ENCODE assay signal across 11 mouse cellular contexts in the genomic region with DNA sequence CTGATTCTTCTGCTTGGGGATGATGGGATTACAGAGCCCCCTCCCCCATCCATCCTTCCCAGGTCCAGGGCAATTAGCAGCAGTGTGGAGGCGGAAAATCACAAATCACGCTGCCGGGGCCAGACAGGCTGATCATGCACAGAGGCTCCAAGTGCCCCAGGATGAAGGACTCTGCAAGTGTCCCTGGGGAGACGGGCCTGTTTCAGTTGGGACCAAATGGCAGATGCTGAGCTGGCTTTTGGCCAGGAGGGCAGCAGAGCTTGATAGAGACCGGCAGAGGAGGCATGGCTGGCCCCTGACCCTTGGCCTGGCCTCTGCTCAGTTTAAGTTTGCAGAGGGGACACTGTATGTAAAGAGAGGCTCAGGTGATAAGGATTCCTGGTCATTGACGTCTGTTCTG. TPM values are rescaled to one million over a fixed set of nuclear protein-coding genes. Genes with fewer than 3 reads are reported as not detected.
DNase-seq lines count a peak whose midpoint lies in the region; ATAC-seq and TF ChIP-seq lines count a peak whose summit lies in the region.
"Had no signal": no experiment of that assay in that cellular context is flagged by ENCODE, and none has a peak within 500 bp of the region (broad histone marks: within the 10 kb centered on the region; RNA-seq: fewer than 3 reads in every experiment).

No protein-coding gene starts in this region.

- H3K27me3 ChIP-seq in hindbrain, embryonic 12.5 days: no peaks in the 10 kb centered on the region; the same call in 1 of the 2 replicates
- no peaks in the 10 kb centered on the region for H3K27me3 ChIP-seq in hindbrain, embryonic 11.5 days (ENCODE audit: control insufficient read depth, insufficient read depth, low read length)
- H3K27me3 ChIP-seq in liver, embryonic 13.5 days: no peaks in the 10 kb centered on the region
- H3K27me3 ChIP-seq: lung, embryonic 15.5 days had no signal

- no peak overlapping the region for H3K4me3 ChIP-seq in hindbrain, embryonic 12.5 days
- no peak overlapping the region for H3K4me3 ChIP-seq in hindbrain, embryonic 11.5 days (ENCODE audit: low read depth, low read length)
- no peak overlapping the region for H3K4me3 ChIP-seq in liver, embryonic 13.5 days (replicated peaks)
- no peak overlapping the region for H3K4me3 ChIP-seq in layer of hippocampus, adult 2 months
- H3K4me3 ChIP-seq: lung, embryonic 15.5 days had no signal

- 0 out of 2 replicates have a peak, but pooled peaks have one; percentile 35 for ATAC-seq in hindbrain, embryonic 12.5 days (ENCODE audit: low FRiP score)
- ATAC-seq in hindbrain, embryonic 11.5 days (ENCODE audit: low FRiP score): no peak
- peak; percentile 55 for ATAC-seq in liver, embryonic 13.5 days (ENCODE audit: low read depth)

- TF ChIP-seq CTCF in layer of hippocampus, adult 2 months (conservative IDR thresholded peaks at IDR 0.05): no peak

- H3K9ac ChIP-seq in hindbrain, embryonic 12.5 days: no peak overlapping the region
- no peak overlapping the region for H3K9ac ChIP-seq in hindbrain, embryonic 11.5 days (ENCODE audit: low read depth, low read length)
- H3K9ac ChIP-seq in liver, embryonic 13.5 days: no peak overlapping the region
- H3K9ac ChIP-seq: lung, embryonic 15.5 days had no signal

- H3K36me3 ChIP-seq in hindbrain, embryonic 12.5 days: no peaks in the 10 kb centered on the region
- no peaks in the 10 kb centered on the region for H3K36me3 ChIP-seq in hindbrain, embryonic 11.5 days (ENCODE audit: control insufficient read depth, insufficient read depth, low read length)
- H3K36me3 ChIP-seq in liver, embryonic 13.5 days: no peaks in the 10 kb centered on the region
- H3K36me3 ChIP-seq: lung, embryonic 15.5 days had no signal

- 27% methylated on average over 6 of the region's 6 CpGs for WGBS in hindbrain, embryonic 12.5 days
- WGBS in hindbrain, embryonic 11.5 days: 39% methylated on average over 6 of the region's 6 CpGs
- WGBS in liver, embryonic 13.5 days (ENCODE audit: insufficient replicate concordance): 58% methylated on average over 6 of the region's 6 CpGs

- H3K4me1 ChIP-seq in hindbrain, embryonic 12.5 days: peaks cover 35% of the 10 kb centered on the region
- peaks cover 6% of the 10 kb centered on the region for H3K4me1 ChIP-seq in hindbrain, embryonic 11.5 days (replicated peaks; ENCODE audit: control insufficient read depth, insufficient read depth, low read length)
- H3K4me1 ChIP-seq in liver, embryonic 13.5 days (replicated peaks): peaks cover 69% of the 10 kb centered on the region

- DNase-seq in hindbrain, embryonic 11.5 days (ENCODE audit: low spot score): no peak
- peak; percentile 77 for DNase-seq in cerebellum, adult 11-12 months
- DNase-seq in cerebellum, postnatal 36 days: peak; percentile 33 to 41
- DNase-seq in liver, embryonic 13.5 days: no peak
- DNase-seq in layer of hippocampus, adult 2 months (ENCODE audit: low spot score in 2 of 2): no peak
- DNase-seq in ovary, adult 18-20 months (ENCODE audit: low spot score): no peak
- DNase-seq in layer of hippocampus, adult 9-10 months (ENCODE audit: low spot score): no peak
- DNase-seq: right cerebral cortex, postnatal 14 days; thymus, adult 2 months had no signal

- H3K9me3 ChIP-seq in hindbrain, embryonic 12.5 days (replicated peaks): no peaks in the 10 kb centered on the region
- no peaks in the 10 kb centered on the region for H3K9me3 ChIP-seq in hindbrain, embryonic 11.5 days (ENCODE audit: control insufficient read depth, low read length)
- H3K9me3 ChIP-seq in liver, embryonic 13.5 days (replicated peaks): no peaks in the 10 kb centered on the region
- H3K9me3 ChIP-seq: lung, embryonic 15.5 days had no signal

- no peak overlapping the region for H3K4me2 ChIP-seq in hindbrain, embryonic 12.5 days (replicated peaks)
- H3K4me2 ChIP-seq in hindbrain, embryonic 11.5 days (replicated peaks; ENCODE audit: low read depth, low read length): no peak overlapping the region
- no peak overlapping the region for H3K4me2 ChIP-seq in liver, embryonic 13.5 days
- H3K4me2 ChIP-seq: lung, embryonic 15.5 days had no signal

- H3K27ac ChIP-seq in hindbrain, embryonic 12.5 days: no peak overlapping the region; the same call in 1 of the 2 replicates
- no peak overlapping the region for H3K27ac ChIP-seq in hindbrain, embryonic 11.5 days (ENCODE audit: low read depth, low read length)
- H3K27ac ChIP-seq in liver, embryonic 13.5 days: peak overlapping the region; percentile 83
- H3K27ac ChIP-seq in layer of hippocampus, adult 2 months: no peak overlapping the region

RNA-seq across cellular contexts. Expression of a gene that starts 30.7 kb away (rescaled TPM):
- 8.4 and 13.4 TPM in 2 replicates for polyA plus RNA-seq in hindbrain, embryonic 12.5 days (2016; fragmentation: Nextera tagmentation; extraction: Ambion mirVana)
- polyA plus RNA-seq in hindbrain, embryonic 11.5 days (2014; fragmentation: Nextera tagmentation; extraction: Ambion mirVana): 13.5 and 13.9 TPM in 2 replicates
- 11.3 and 12.2 TPM in 2 replicates for polyA plus RNA-seq in liver, embryonic 13.5 days (2015; fragmentation: Nextera tagmentation; extraction: Ambion mirVana)
- total RNA-seq in layer of hippocampus, adult 2 months (2021): 1 to 10 TPM; 7.9 to 8.8 TPM

Comparison
In these comparisons a context has a peak if more than half of its experiments do, and no peak if none do; other contexts are left out.
1. DNase-seq: peak in cerebellum, adult 11-12 months (single experiment) and cerebellum, postnatal 36 days (2 of 2); none in hindbrain, embryonic 11.5 days (single experiment), liver, embryonic 13.5 days (single experiment), layer of hippocampus, adult 2 months (0 of 2), ovary, adult 18-20 months (single experiment) and layer of hippocampus, adult 9-10 months (single experiment).